Mouse (Mus musculus) neural tube, embryonic 10.5 days (tissue): ENCODE measurements around the gene Adck2.

Source experiments
- DNase-seq: peaks from one replicate; pipeline ENCODE4 v3.0.0-alpha.2; 2017; ENCODE audit warnings: low spot score; ENCODE audit errors: extremely low spot score

Adck2 gene

GRCm38 (mm10) chr6:39573791-39574554 lies at the start of gene Adck2:
Gene Adck2 (plus strand): TSS chr6:39573873.
- peak; percentile 85 for DNase-seq

GRCm38 (mm10) chr6:39526797-39527196 lies 46.9 kb upstream of the Adck2 start:
- DNase-seq: no peak

GRCm38 (mm10) chr6:39527337-39527784 lies 46.3 kb upstream of the Adck2 start:
- DNase-seq: no peak

GRCm38 (mm10) chr6:39527811-39528210 lies 45.9 kb upstream of the Adck2 start:
- no peak for DNase-seq

GRCm38 (mm10) chr6:39528671-39529535 lies 44.8 kb upstream of the Adck2 start:
- DNase-seq: peak; percentile 25

GRCm38 (mm10) chr6:39534944-39535343 lies 38.7 kb upstream of the Adck2 start:
- DNase-seq: no peak

GRCm38 (mm10) chr6:39536621-39537020 lies 37.1 kb upstream of the Adck2 start:
- no peak for DNase-seq

- no peak for DNase-seq
Measured at GRCm38 (mm10) chr6:39537276-39537675, 36.4 kb upstream of the Adck2 start.

GRCm38 (mm10) chr6:39538227-39538626 lies 35.4 kb upstream of the Adck2 start:
- no peak for DNase-seq

- DNase-seq: peak; percentile 65
Measured at GRCm38 (mm10) chr6:39539679-39540155, 34.0 kb upstream of the Adck2 start.

- no peak for DNase-seq
Measured at GRCm38 (mm10) chr6:39540563-39540962, 33.1 kb upstream of the Adck2 start.

GRCm38 (mm10) chr6:39542631-39543597 lies 30.8 kb upstream of the Adck2 start:
- peak; percentile 71 for DNase-seq

- DNase-seq: no peak
Measured at GRCm38 (mm10) chr6:39543769-39544420, 29.8 kb upstream of the Adck2 start.

- no peak for DNase-seq
Measured at GRCm38 (mm10) chr6:39545474-39545873, 28.2 kb upstream of the Adck2 start.

GRCm38 (mm10) chr6:39548030-39548429 lies 25.6 kb upstream of the Adck2 start:
- DNase-seq: no peak

- DNase-seq: no peak
Measured at GRCm38 (mm10) chr6:39551981-39552636, 21.6 kb upstream of the Adck2 start.

- no peak for DNase-seq
Measured at GRCm38 (mm10) chr6:39554888-39555647, 18.6 kb upstream of the Adck2 start.

- no peak for DNase-seq
Measured at GRCm38 (mm10) chr6:39555648-39555945, 18.1 kb upstream of the Adck2 start.

- peak; percentile 78 for DNase-seq
Measured at GRCm38 (mm10) chr6:39556900-39557659, 16.6 kb upstream of the Adck2 start.
